Mouse (Mus musculus): ENCODE results near the gene Gprc5b. TPM values are rescaled to one million over a fixed set of nuclear protein-coding genes. Genes with fewer than 3 reads are reported as not detected.

The Gprc5b gene
- polyA plus RNA-seq (2015; fragmentation: Nextera tagmentation; extraction: Ambion mirVana), result 12.6 and 27.4 TPM in 2 replicates

GRCm38 (mm10) chr7:118995007-118995406 is at the start of gene Gprc5b:
Gprc5b (minus strand) TSS chr7:118995211.

Other genes with a start within 250 kb of the Gprc5b start
- gene Iqck, start 139.5 kb downstream of the Gprc5b start, polyA plus RNA-seq (2015; fragmentation: Nextera tagmentation; extraction: Ambion mirVana), result 13.8 and 38.8 TPM in 2 replicates
- gene Knop1, start 139.0 kb downstream of the Gprc5b start, polyA plus RNA-seq (2015; fragmentation: Nextera tagmentation; extraction: Ambion mirVana), result 66.1 and 141 TPM in 2 replicates
- 0.11 TPM in 1 of 2 replicates, not detected in the other for gene Gpr139, start 189.4 kb upstream of the Gprc5b start, polyA plus RNA-seq (2015; fragmentation: Nextera tagmentation; extraction: Ambion mirVana)